Mouse (Mus musculus): ENCODE results near the gene Ccnc.

- no peak for TF ChIP-seq CTCF (IDR thresholded peaks at IDR 0.05)
- no peak for TF ChIP-seq POLR2A (IDR thresholded peaks at IDR 0.05; ENCODE audit: insufficient read depth, low read depth, low read length)
Measured at GRCm38 (mm10) chr4:21712147-21712546, 15.4 kb upstream of the Ccnc start.

Measured in heart, adult 2 months (tissue).